Mouse (Mus musculus) C2C12 (cell line): ENCODE results near the gene Hspa1a.

Experiments
- CTCF ChIP-seq: IDR thresholded peaks from one replicate; pipeline ENCODE4 v1.5.1; 2011; ENCODE audit not compliant: control insufficient read depth, insufficient read depth, insufficient read length
- MAX ChIP-seq: IDR thresholded peaks from one replicate; pipeline ENCODE4 v1.6.1; 2011; ENCODE audit warnings: mild to moderate bottlenecking, control low read depth

DNA sequence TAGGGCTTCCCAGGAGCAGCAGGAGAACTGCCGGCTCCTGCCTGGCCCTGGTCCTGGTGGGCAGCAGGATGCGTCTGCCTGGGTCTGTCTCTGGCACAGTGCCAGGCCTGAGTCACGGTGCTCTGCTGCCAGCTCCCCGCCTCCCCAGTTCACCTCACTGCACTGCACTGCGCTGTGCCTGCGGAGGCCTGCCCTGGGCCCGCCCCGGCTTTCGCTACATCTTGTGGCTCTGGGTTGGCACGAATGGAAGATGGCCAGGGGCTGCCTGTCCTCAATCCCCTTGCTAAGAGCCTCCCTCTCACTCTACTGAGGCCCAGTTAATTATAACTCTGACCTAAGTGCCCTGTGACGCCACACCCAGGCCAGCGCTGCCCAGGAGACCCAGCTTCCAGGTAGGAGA is 44.4 kb upstream of the Hspa1a start, which contains the start of gene Vwa7:
- TF ChIP-seq CTCF (no peak), MAX (no peak)
